Comparison of ENCODE assay signal across 18 mouse cellular contexts in the genomic region with DNA sequence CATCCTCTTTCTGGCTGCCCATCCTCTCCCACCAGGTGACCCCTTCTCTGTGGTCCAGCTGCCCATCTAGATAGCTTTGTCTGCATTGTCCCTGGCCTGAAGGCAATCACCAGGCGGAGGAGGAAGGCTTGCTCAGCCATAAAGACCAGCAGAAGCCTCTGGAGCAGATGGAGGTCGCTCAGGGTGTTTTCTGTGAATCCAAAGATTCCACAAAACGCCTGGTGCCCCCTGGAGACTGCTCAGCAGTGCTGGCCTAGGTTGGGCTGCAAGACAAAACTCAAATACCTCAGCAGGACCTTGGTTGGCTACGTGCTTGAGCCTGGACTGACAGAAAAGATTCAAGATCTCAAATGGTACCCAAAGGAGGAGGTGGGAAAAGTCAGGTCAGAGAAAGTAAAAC.
A peak's percentile ranks its signal among the peaks of the same experiment; 100 is the strongest.
DNase-seq lines count a peak whose midpoint lies in the region; ATAC-seq and TF ChIP-seq lines count a peak whose summit lies in the region.
"Had no signal": no experiment of that assay in that cellular context is flagged by ENCODE, and none has a peak within 500 bp of the region (broad histone marks: within the 10 kb centered on the region; RNA-seq: fewer than 3 reads in every experiment).

No protein-coding gene starts in this region.

- no peaks in the 10 kb centered on the region for H3K9me3 ChIP-seq in forebrain, postnatal 0 days (ENCODE audit: low read length)
- no peaks in the 10 kb centered on the region for H3K9me3 ChIP-seq in forebrain, embryonic 14.5 days (replicated peaks; ENCODE audit: control insufficient read depth, low read length)
- H3K9me3 ChIP-seq in E14TG2a.4 (ENCODE audit: low read length): no peaks in the 10 kb centered on the region
- H3K9me3 ChIP-seq in embryonic facial prominence, embryonic 10.5 days: no peaks in the 10 kb centered on the region
- no peaks in the 10 kb centered on the region for H3K9me3 ChIP-seq in neural tube, embryonic 15.5 days (replicated peaks)
- H3K9me3 ChIP-seq: heart, embryonic 12.5 days; limb, embryonic 12.5 days; stomach, embryonic 15.5 days had no signal

- DNase-seq in forebrain, postnatal 0 days: no peak
- no peak for DNase-seq in forebrain, embryonic 14.5 days (ENCODE audit: low spot score)
- DNase-seq in left cerebral cortex, adult 2 months (ENCODE audit: extremely low spot score in 1 of 2, low spot score in 2 of 2): no peak
- no peak for DNase-seq in left cerebral cortex, adult 8-10 months (ENCODE audit: low spot score in 2 of 2)
- no peak for DNase-seq in embryonic facial prominence, embryonic 10.5 days (ENCODE audit: low spot score)
- no peak for DNase-seq in gastrocnemius, adult 2 months
- DNase-seq: cerebellum, adult 9-10 months; gastrocnemius, postnatal 36 days; heart, postnatal 36 days; right cerebral cortex, adult 18-20 months; thymus, postnatal 4 days had no signal

- no peak overlapping the region for H3K27ac ChIP-seq in forebrain, postnatal 0 days (ENCODE audit: low read depth, low read length)
- no peak overlapping the region for H3K27ac ChIP-seq in forebrain, embryonic 14.5 days (ENCODE audit: low read depth, low read length)
- no peak overlapping the region for H3K27ac ChIP-seq in left cerebral cortex, adult 2 months
- H3K27ac ChIP-seq in embryonic facial prominence, embryonic 10.5 days (replicated peaks): peak overlapping the region; percentile 35; the same call in 1 of the 2 replicates
- no peak overlapping the region for H3K27ac ChIP-seq in gastrocnemius, adult 2 months
- H3K27ac ChIP-seq in neural tube, embryonic 15.5 days (replicated peaks): no peak overlapping the region
- H3K27ac ChIP-seq: limb, embryonic 12.5 days; macrophage; stomach, embryonic 15.5 days had no signal

- ATAC-seq in forebrain, postnatal 0 days: no peak
- ATAC-seq in forebrain, embryonic 14.5 days: no peak
- no peak for ATAC-seq in neural tube, embryonic 15.5 days (ENCODE audit: low FRiP score)
- ATAC-seq: inflammation-experienced regulatory T-cells, adult 6 months had no signal

- peaks cover 7% of the 10 kb centered on the region; the same call in 1 of the 2 replicates for H3K36me3 ChIP-seq in forebrain, postnatal 0 days (ENCODE audit: insufficient read depth)
- H3K36me3 ChIP-seq in forebrain, embryonic 14.5 days (ENCODE audit: control insufficient read depth, insufficient read depth, low read length): 0 out of 2 replicates have a peak, but pooled peaks cover 3% of the 10 kb centered on the region
- H3K36me3 ChIP-seq in E14TG2a.4 (ENCODE audit: insufficient read depth, low read length): peaks cover 7% of the 10 kb centered on the region
- no peaks in the 10 kb centered on the region for H3K36me3 ChIP-seq in embryonic facial prominence, embryonic 10.5 days (replicated peaks)
- no peaks in the 10 kb centered on the region for H3K36me3 ChIP-seq in neural tube, embryonic 15.5 days
- H3K36me3 ChIP-seq: heart, embryonic 12.5 days; limb, embryonic 12.5 days; stomach, embryonic 15.5 days had no signal

- peaks cover 4% of the 10 kb centered on the region; the same call in 1 of the 2 replicates for H3K4me1 ChIP-seq in forebrain, postnatal 0 days (ENCODE audit: insufficient read depth)
- no peaks in the 10 kb centered on the region for H3K4me1 ChIP-seq in forebrain, embryonic 14.5 days (ENCODE audit: control insufficient read depth, insufficient read depth, low read length)
- H3K4me1 ChIP-seq in E14TG2a.4 (replicated peaks; ENCODE audit: low read depth, low read length): peaks cover 30% of the 10 kb centered on the region
- H3K4me1 ChIP-seq in embryonic facial prominence, embryonic 10.5 days: peaks cover 32% of the 10 kb centered on the region
- H3K4me1 ChIP-seq in neural tube, embryonic 15.5 days: peaks cover 13% of the 10 kb centered on the region; the same call in 1 of the 2 replicates
- H3K4me1 ChIP-seq: heart, embryonic 12.5 days; stomach, embryonic 15.5 days had no signal

- no peak overlapping the region for H3K4me2 ChIP-seq in forebrain, postnatal 0 days (ENCODE audit: low read depth)
- H3K4me2 ChIP-seq in forebrain, embryonic 14.5 days (ENCODE audit: low read length): no peak overlapping the region
- no peak overlapping the region for H3K4me2 ChIP-seq in neural tube, embryonic 15.5 days
- H3K4me2 ChIP-seq: heart, embryonic 12.5 days; limb, embryonic 12.5 days; stomach, embryonic 15.5 days had no signal

- peak; percentile 50 for TF ChIP-seq CTCF in forebrain, postnatal 0 days (IDR thresholded peaks at IDR 0.05; ENCODE audit: low read depth)
- peak; percentile 9 for TF ChIP-seq CTCF in left cerebral cortex, adult 2 months (IDR thresholded peaks at IDR 0.05)
- no peak for TF ChIP-seq CTCF in E14TG2a.4 (conservative IDR thresholded peaks at IDR 0.05; ENCODE audit: low read length)
- TF ChIP-seq CTCF in gastrocnemius, adult 2 months (IDR thresholded peaks at IDR 0.05): no peak

- no peaks in the 10 kb centered on the region for H3K27me3 ChIP-seq in forebrain, postnatal 0 days (ENCODE audit: insufficient read depth, low read length)
- H3K27me3 ChIP-seq in forebrain, embryonic 14.5 days (replicated peaks; ENCODE audit: control insufficient read depth, insufficient read depth, low read length): no peaks in the 10 kb centered on the region
- peaks cover 5% of the 10 kb centered on the region; the same call in 1 of the 2 replicates for H3K27me3 ChIP-seq in E14TG2a.4 (ENCODE audit: insufficient read depth, low read length)
- peaks cover 30% of the 10 kb centered on the region for H3K27me3 ChIP-seq in embryonic facial prominence, embryonic 10.5 days (replicated peaks; ENCODE audit: low read depth, poor library complexity, severe bottlenecking)
- H3K27me3 ChIP-seq in neural tube, embryonic 15.5 days (replicated peaks): peaks cover 12% of the 10 kb centered on the region
- H3K27me3 ChIP-seq: stomach, embryonic 15.5 days had no signal

- no peak overlapping the region for H3K4me3 ChIP-seq in forebrain, postnatal 0 days (ENCODE audit: low read depth, low read length)
- no peak overlapping the region for H3K4me3 ChIP-seq in forebrain, embryonic 14.5 days (ENCODE audit: low read depth, low read length)
- H3K4me3 ChIP-seq in left cerebral cortex, adult 2 months: no peak overlapping the region
- peak overlapping the region; percentile 7; the same call in 1 of the 2 replicates for H3K4me3 ChIP-seq in E14TG2a.4 (replicated peaks; ENCODE audit: low read length)
- no peak overlapping the region for H3K4me3 ChIP-seq in embryonic facial prominence, embryonic 10.5 days
- no peak overlapping the region for H3K4me3 ChIP-seq in gastrocnemius, adult 2 months
- no peak overlapping the region for H3K4me3 ChIP-seq in neural tube, embryonic 15.5 days (replicated peaks)
- H3K4me3 ChIP-seq: heart, embryonic 12.5 days; limb, embryonic 12.5 days; stomach, embryonic 15.5 days had no signal

- H3K9ac ChIP-seq in forebrain, postnatal 0 days: no peak overlapping the region
- no peak overlapping the region for H3K9ac ChIP-seq in forebrain, embryonic 14.5 days (ENCODE audit: low read length)
- no peak overlapping the region for H3K9ac ChIP-seq in neural tube, embryonic 15.5 days (replicated peaks)
- H3K9ac ChIP-seq: heart, embryonic 12.5 days; limb, embryonic 12.5 days; stomach, embryonic 15.5 days had no signal

- intact Hi-C loops in left cerebral cortex, adult 2 months (cut with DNase I): loop anchor here (5.0 kb wide), 3 partner anchors 53 to 443 kb away; no protein-coding TSS in a partner anchor
- intact Hi-C loops in gastrocnemius, adult 2 months (cut with DNase I): loop anchor here (5.0 kb wide), 2 partner anchors 268 to 428 kb away; no protein-coding TSS in a partner anchor

- 56% methylated on average over 4 of the region's 4 CpGs for WGBS in forebrain, postnatal 0 days
- WGBS in forebrain, embryonic 14.5 days: 37% methylated on average over 4 of the region's 4 CpGs
- WGBS in embryonic facial prominence, embryonic 10.5 days: 42% methylated on average over 4 of the region's 4 CpGs
- WGBS in neural tube, embryonic 15.5 days: 44% methylated on average over 4 of the region's 4 CpGs

Comparison
In these comparisons a context has a peak if more than half of its experiments do, and no peak if none do; other contexts are left out.
1. CTCF ChIP-seq: peak in forebrain, postnatal 0 days (single experiment) and left cerebral cortex, adult 2 months (single experiment); none in E14TG2a.4 (single experiment) and gastrocnemius, adult 2 months (single experiment).